Mouse (Mus musculus) thymus, adult 2 months (tissue): ENCODE results near the gene Orm3. TPM values are rescaled to one million over a fixed set of nuclear protein-coding genes. Genes with fewer than 3 reads are reported as not detected.

Experiments
- DNase-seq: peaks from one replicate; pipeline ENCODE4 v3.0.0; 2021
- H3K27ac ChIP-seq: fragments of 200-500 bp; 2 replicates; pipeline ENCODE4 v1.5.1; 2012; ENCODE audit warnings: low read length, control low read depth; ENCODE audit not compliant: control insufficient read depth, insufficient read depth
- H3K27me3 ChIP-seq: fragments of 200-500 bp; 2 replicates; pipeline ENCODE4 v1.6.1; 2012; ENCODE audit warnings: mild to moderate bottlenecking, low read length, moderate library complexity, mixed read lengths; ENCODE audit not compliant: control insufficient read depth, insufficient read depth
- H3K36me3 ChIP-seq: fragments of 200-500 bp; 2 replicates; pipeline ENCODE4 v1.6.1; 2012; ENCODE audit warnings: mild to moderate bottlenecking, low read length, moderate library complexity; ENCODE audit not compliant: control insufficient read depth, insufficient read depth
- H3K4me1 ChIP-seq: fragments of 200-500 bp; replicated peaks from 2 replicates; pipeline ENCODE4 v1.6.1; 2012; ENCODE audit warnings: low read length; ENCODE audit not compliant: control insufficient read depth, insufficient read depth
- H3K4me3 ChIP-seq: fragments of 200-500 bp; 2 replicates; pipeline ENCODE4 v1.5.1; 2012; ENCODE audit warnings: mild to moderate bottlenecking, low read length, control low read depth, moderate library complexity; ENCODE audit not compliant: control insufficient read depth, insufficient read depth
- CTCF ChIP-seq: fragments of 200-500 bp; IDR thresholded peaks from 2 replicates; pipeline ENCODE4 v1.5.1; 2012; ENCODE audit warnings: mild to moderate bottlenecking, control low read depth, low read length, moderate library complexity, borderline replicate concordance; ENCODE audit not compliant: control insufficient read depth, poor library complexity, insufficient read depth; ENCODE audit errors: extremely low read depth
- POLR2A ChIP-seq: fragments of 200-500 bp; IDR thresholded peaks from 2 replicates; pipeline ENCODE4 v1.6.1; 2012; ENCODE audit warnings: mild to moderate bottlenecking, low read length, control low read depth, moderate library complexity; ENCODE audit not compliant: control insufficient read depth, poor library complexity, insufficient read depth; ENCODE audit errors: extremely low read depth
- WGBS: fragments of 180-500 bp; shearing (Covaris S2); methylation state at CpG from one replicate; pipeline ENCODE4 v1.1.7; 2018; 5-methylcytosine and 5-hydroxymethylcytosine counted together
- polyA plus RNA-seq: library from polyadenylated mRNA; depleted of rRNA; stranded (reverse); fragments of >200 nt; gene quantifications from 2 replicates; pipeline ENCODE4 v1.2.3, GENCODE M21; 2012

The Orm3 gene
- polyA plus RNA-seq, 1 experiment: 0.28 TPM

- 14% methylated on average over 18 of the region's 18 CpGs for WGBS
- TF ChIP-seq POLR2A: no peak
- no peak for TF ChIP-seq CTCF
- peak; percentile 62 for DNase-seq
- no peaks in the 10 kb centered on the region for H3K27me3 ChIP-seq
- H3K27ac ChIP-seq: peak overlapping the region; percentile 89
- peaks cover 19% of the 10 kb centered on the region for H3K36me3 ChIP-seq
- peaks cover 68% of the 10 kb centered on the region for H3K4me1 ChIP-seq
- peak overlapping the region; percentile 79 for H3K4me3 ChIP-seq
Measured at GRCm38 (mm10) chr4:63400541-63401306, 44.8 kb downstream of the Orm3 start.

GRCm38 (mm10) chr4:63401620-63402019, 45.7 kb downstream of the Orm3 start:
- TF ChIP-seq CTCF (no peak), POLR2A (no peak)
- peaks cover 76% of the 10 kb centered on the region for H3K4me1 ChIP-seq
- H3K27me3 ChIP-seq: no peaks in the 10 kb centered on the region
- no peak for DNase-seq
- H3K27ac ChIP-seq: peak overlapping the region; percentile 89
- WGBS: 9% methylated on average over 6 of the region's 6 CpGs
- peaks cover 12% of the 10 kb centered on the region for H3K36me3 ChIP-seq
- H3K4me3 ChIP-seq: peak overlapping the region; percentile 79

GRCm38 (mm10) chr4:63402056-63402455, 46.1 kb downstream of the Orm3 start:
- 3% methylated on average over 10 of the region's 10 CpGs for WGBS
- Histone ChIP-seq H3K27me3 (no peaks in the 10 kb centered on the region), H3K4me3 (peak overlapping the region; percentile 79), H3K4me1 (peaks cover 75% of the 10 kb centered on the region), H3K27ac (peak overlapping the region; percentile 89), H3K36me3 (peaks cover 9% of the 10 kb centered on the region)
- no peak for TF ChIP-seq POLR2A
- TF ChIP-seq CTCF: no peak
- DNase-seq: no peak

- TF ChIP-seq POLR2A (no peak), CTCF (no peak)
- WGBS: 2% methylated on average over 6 of the region's 6 CpGs
- DNase-seq: no peak
- Histone ChIP-seq H3K4me3 (peak overlapping the region; percentile 79), H3K4me1 (peaks cover 75% of the 10 kb centered on the region), H3K27ac (peak overlapping the region; percentile 89), H3K27me3 (no peaks in the 10 kb centered on the region), H3K36me3 (peaks cover 4% of the 10 kb centered on the region; the same call in 1 of the 2 replicates)
Measured at GRCm38 (mm10) chr4:63402558-63402957, 46.6 kb downstream of the Orm3 start.

- peak; percentile 87 for DNase-seq
Measured at GRCm38 (mm10) chr4:63403040-63403959, 47.3 kb downstream of the Orm3 start, which contains the start of gene Akna. TSS of gene Akna (minus strand) at chr4:63403354.

GRCm38 (mm10) chr4:63404205-63404604, 48.2 kb downstream of the Orm3 start:
- Histone ChIP-seq H3K27me3 (no peaks in the 10 kb centered on the region), H3K27ac (peak overlapping the region; percentile 93), H3K36me3 (no peaks in the 10 kb centered on the region), H3K4me3 (peak overlapping the region; percentile 6), H3K4me1 (peaks cover 71% of the 10 kb centered on the region)
- 7% methylated on average over 7 of the region's 7 CpGs for whole genome bisulfite sequencing
- TF ChIP-seq POLR2A (peak; percentile 42), CTCF (no peak)
- DNase-seq: peak; percentile 72

More at GRCm38 (mm10) chr4:63403040-63403959, 47.3 kb downstream of the Orm3 start, which contains the start of gene Akna:
- peak within 1 kb of the TSS; percentile 93 for H3K27ac ChIP-seq
- TF ChIP-seq CTCF (peak; percentile 27; the same call in 1 of the 2 replicates), POLR2A (peak; percentile 99)
- H3K36me3 ChIP-seq: no peaks in the 10 kb centered on the region
- H3K27me3 ChIP-seq: no peaks in the 10 kb centered on the region
- H3K4me1 ChIP-seq: peaks cover 71% of the 10 kb centered on the region
- H3K4me3 ChIP-seq: peak within 1 kb of the TSS; percentile 79
- 3% methylated on average over 17 of the region's 17 CpGs for WGBS
